Mouse (Mus musculus): ENCODE measurements around the gene Abcc4.

DNA sequence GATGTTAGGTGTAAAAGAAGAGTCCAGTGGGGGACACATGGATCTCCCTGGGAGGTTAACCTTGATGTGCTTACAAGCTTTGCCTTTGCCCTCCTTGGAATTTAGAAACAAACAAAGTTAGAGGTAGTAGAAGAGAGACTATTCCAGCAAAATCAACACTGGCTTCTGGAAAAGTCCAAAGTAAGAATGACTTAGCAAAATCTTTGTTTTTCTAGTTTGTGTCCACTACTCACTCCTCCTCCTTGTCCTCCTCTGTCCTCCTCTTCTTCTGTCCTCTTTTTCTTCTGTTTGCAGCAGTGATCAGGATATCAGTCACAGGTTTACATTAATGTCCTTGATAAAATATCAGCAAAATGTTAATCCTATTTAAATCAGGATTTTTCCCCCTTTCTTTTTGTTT lies 35.8 kb upstream of the Abcc4 start:
- TF ChIP-seq ZMIZ1 (IDR thresholded peaks at IDR 0.05; ENCODE audit: low read depth, low read length) (no peak), CHD1 (IDR thresholded peaks at IDR 0.05; ENCODE audit: low read depth, low read length) (no peak), CTCF (conservative IDR thresholded peaks at IDR 0.05 in 1 of 2, IDR thresholded peaks at IDR 0.05 in 1 of 2; ENCODE audit: low read depth in 2 of 2, low read length in 2 of 2) (no peak), ETS1 (conservative IDR thresholded peaks at IDR 0.05; ENCODE audit: low read depth, low read length) (no peak)
